ENCODE assay signal across 8 mouse cellular contexts in the genomic region with DNA sequence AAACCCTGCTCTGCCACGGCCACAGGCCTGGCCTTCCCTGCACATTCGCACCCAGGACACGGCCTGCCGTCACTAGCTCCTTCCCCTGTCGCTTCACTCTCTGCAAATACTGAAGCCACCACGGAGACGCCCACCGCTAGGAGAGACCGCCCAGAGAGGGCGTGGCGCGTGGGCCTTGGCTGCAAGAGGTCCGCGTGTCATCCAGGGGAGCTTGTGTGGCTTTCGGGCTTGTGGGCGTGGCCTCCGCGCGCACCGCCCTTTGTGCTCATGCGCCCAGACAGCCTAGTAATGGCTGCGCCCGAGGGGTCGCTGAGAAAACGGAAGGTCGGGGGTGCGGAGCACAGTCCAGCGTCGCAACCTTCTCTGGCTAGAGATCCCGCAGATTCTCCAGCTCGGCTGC. TPM values are rescaled to one million over a fixed set of nuclear protein-coding genes. Genes with fewer than 3 reads are reported as not detected.
DNase-seq lines count a peak whose midpoint lies in the region; ATAC-seq and TF ChIP-seq lines count a peak whose summit lies in the region.

A gene (plus strand): TSS at position 166 of the 400 bp plus-strand sequence.

- peak; percentile 84 for TF ChIP-seq POLR2A in bone marrow, adult 2 months (IDR thresholded peaks at IDR 0.05; ENCODE audit: borderline replicate concordance, control insufficient read depth, low read depth, low read length)

- no peaks in the 10 kb centered on the region; the same call in 1 of the 2 replicates for H3K4me1 ChIP-seq in bone marrow, adult 2 months (ENCODE audit: control insufficient read depth, insufficient read depth, low read length)
- peaks cover 28% of the 10 kb centered on the region for H3K4me1 ChIP-seq in embryonic facial prominence, embryonic 15.5 days
- peaks cover 8% of the 10 kb centered on the region; the same call in 1 of the 2 replicates for H3K4me1 ChIP-seq in kidney, embryonic 14.5 days (ENCODE audit: control insufficient read depth, insufficient read depth, low read length)
- H3K4me1 ChIP-seq in limb, embryonic 15.5 days, result peaks cover 24% of the 10 kb centered on the region

- ATAC-seq in embryonic facial prominence, embryonic 15.5 days (ENCODE audit: insufficient number of reproducible peaks, low FRiP score, low TSS enrichment, low read depth), result peak; percentile 95
- ATAC-seq in kidney, embryonic 14.5 days (ENCODE audit: low FRiP score, low TSS enrichment), result peak; percentile 98
- peak; percentile 89 for ATAC-seq in limb, embryonic 15.5 days (ENCODE audit: insufficient number of reproducible peaks, low FRiP score, low TSS enrichment, low read depth)

- no peaks in the 10 kb centered on the region for H3K9me3 ChIP-seq in embryonic facial prominence, embryonic 15.5 days (replicated peaks)
- no peaks in the 10 kb centered on the region for H3K9me3 ChIP-seq in kidney, embryonic 14.5 days (ENCODE audit: control insufficient read depth, low read length)
- H3K9me3 ChIP-seq in limb, embryonic 15.5 days, result no peaks in the 10 kb centered on the region

- peak; percentile 24; the same call in 1 of the 2 replicates for TF ChIP-seq CTCF in bone marrow, adult 2 months (IDR thresholded peaks at IDR 0.05; ENCODE audit: control insufficient read depth, insufficient read depth, low read length)

- under 1% methylated on average over 31 of the region's 31 CpGs for WGBS in bone marrow, adult 2 months
- WGBS in embryonic facial prominence, embryonic 15.5 days, result under 1% methylated on average over 31 of the region's 31 CpGs
- under 1% methylated on average over 31 of the region's 31 CpGs for WGBS in kidney, embryonic 14.5 days
- WGBS in limb, embryonic 15.5 days, result under 1% methylated on average over 31 of the region's 31 CpGs

- DNase-seq in 416B (ENCODE audit: low read depth), result peak; percentile 96
- DNase-seq in heart, adult 8-10 months (ENCODE audit: low spot score), result peak; percentile 96
- peak; percentile 84 to 92 for DNase-seq in monocyte, adult 2 months (ENCODE audit: low read depth in 1 of 2, low spot score in 2 of 2)
- DNase-seq in spleen, postnatal 36 days (ENCODE audit: low spot score in 2 of 2), result peak; percentile 97 to 98

- peak within 1 kb of the TSS; percentile 70 for H3K4me3 ChIP-seq in bone marrow, adult 2 months (replicated peaks; ENCODE audit: control insufficient read depth, low read depth, low read length)
- peak within 1 kb of the TSS; percentile 75 for H3K4me3 ChIP-seq in embryonic facial prominence, embryonic 15.5 days (replicated peaks)
- H3K4me3 ChIP-seq in kidney, embryonic 14.5 days (ENCODE audit: low read length), result peak within 1 kb of the TSS; percentile 68
- H3K4me3 ChIP-seq in limb, embryonic 15.5 days, result peak within 1 kb of the TSS; percentile 64

- H3K9ac ChIP-seq in embryonic facial prominence, embryonic 15.5 days, result peak within 1 kb of the TSS; percentile 73
- peak within 1 kb of the TSS; percentile 76 for H3K9ac ChIP-seq in kidney, embryonic 14.5 days (ENCODE audit: low read depth, low read length)
- peak within 1 kb of the TSS; percentile 73 for H3K9ac ChIP-seq in limb, embryonic 15.5 days

- no peaks in the 10 kb centered on the region for H3K36me3 ChIP-seq in embryonic facial prominence, embryonic 15.5 days
- H3K36me3 ChIP-seq in kidney, embryonic 14.5 days (ENCODE audit: control insufficient read depth, insufficient read depth, low read length), result no peaks in the 10 kb centered on the region
- no peaks in the 10 kb centered on the region for H3K36me3 ChIP-seq in limb, embryonic 15.5 days

- peaks cover 3% of the 10 kb centered on the region; the same call in 1 of the 2 replicates for H3K27me3 ChIP-seq in embryonic facial prominence, embryonic 15.5 days
- H3K27me3 ChIP-seq in kidney, embryonic 14.5 days (ENCODE audit: control insufficient read depth, insufficient read depth, low read length), result no peaks in the 10 kb centered on the region
- no peaks in the 10 kb centered on the region for H3K27me3 ChIP-seq in limb, embryonic 15.5 days

- peak within 1 kb of the TSS; percentile 87 for H3K4me2 ChIP-seq in embryonic facial prominence, embryonic 15.5 days (replicated peaks)
- peak within 1 kb of the TSS; percentile 81 for H3K4me2 ChIP-seq in kidney, embryonic 14.5 days (replicated peaks; ENCODE audit: low read depth, low read length)
- peak within 1 kb of the TSS; percentile 87 for H3K4me2 ChIP-seq in limb, embryonic 15.5 days

- H3K27ac ChIP-seq in bone marrow, adult 2 months (ENCODE audit: control insufficient read depth, insufficient read depth, low read depth, low read length, poor library complexity), result no peak within 1 kb of the TSS
- H3K27ac ChIP-seq in embryonic facial prominence, embryonic 15.5 days (replicated peaks), result peak within 1 kb of the TSS; percentile 73
- H3K27ac ChIP-seq in kidney, embryonic 14.5 days (ENCODE audit: low read depth, low read length), result peak within 1 kb of the TSS; percentile 60; the same call in 1 of the 2 replicates
- peak within 1 kb of the TSS; percentile 74 for H3K27ac ChIP-seq in limb, embryonic 15.5 days

RNA-seq across cellular contexts. Expression of the gene that starts here (rescaled TPM):
- 5.3 and 18.8 TPM in 2 replicates for polyA plus RNA-seq in bone marrow, adult 2 months (2011; ENCODE audit: insufficient read depth, insufficient read length, low replicate concordance, missing spikeins)
- polyA plus RNA-seq in embryonic facial prominence, embryonic 15.5 days (2015; fragmentation: Nextera tagmentation; extraction: Ambion mirVana), result 29.0 and 31.4 TPM in 2 replicates
- total RNA-seq in heart, adult 8-10 months (2022), result 10 to 100 TPM; 30.7 to 34.2 (median 33.8) TPM
- polyA plus RNA-seq in kidney, embryonic 14.5 days (2014; fragmentation: Nextera tagmentation; extraction: Ambion mirVana), result 21.3 and 29.8 TPM in 2 replicates
- polyA plus RNA-seq in limb, embryonic 15.5 days (2015; fragmentation: Nextera tagmentation; extraction: Ambion mirVana), result 28.8 and 30.5 TPM in 2 replicates
